Mouse (Mus musculus): Measurements from ENCODE around the gene Camk2n2.

- no peak for TF ChIP-seq CTCF (IDR thresholded peaks at IDR 0.05; ENCODE audit: borderline replicate concordance, insufficient read depth, low read length)
- no peak for TF ChIP-seq POLR2A (IDR thresholded peaks at IDR 0.05; ENCODE audit: low read depth, low read length)
These were observed 24.2 kb downstream of the Camk2n2 start for GRCm38 (mm10) chr16:20596687-20597441.
